Comparison of ENCODE assay signal across 25 mouse cellular contexts in the genomic region with DNA sequence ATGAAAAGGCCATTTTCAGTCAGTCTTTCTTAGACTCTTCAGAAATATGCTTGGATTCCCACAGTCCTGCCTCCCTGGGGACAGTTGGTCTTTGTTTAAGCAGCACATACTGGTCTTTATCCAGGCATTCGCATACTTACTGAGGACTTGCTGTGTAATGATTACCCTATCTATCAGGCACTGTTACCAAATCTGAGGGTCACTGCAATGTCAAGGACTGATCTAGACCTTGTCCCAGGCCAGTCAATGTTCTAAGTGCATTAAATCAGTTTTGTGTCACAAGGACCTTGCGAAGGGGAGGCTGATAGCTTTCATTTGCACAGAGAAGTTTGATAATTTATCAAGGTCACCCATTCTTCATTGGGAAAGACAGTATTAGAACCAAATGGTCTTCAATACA. TPM values are rescaled to one million over a fixed set of nuclear protein-coding genes. Genes with fewer than 3 reads are reported as not detected.
A peak's percentile ranks its signal among the peaks of the same experiment; 100 is the strongest.
DNase-seq lines count a peak whose midpoint lies in the region; ATAC-seq and TF ChIP-seq lines count a peak whose summit lies in the region.
"Had no signal": no experiment of that assay in that cellular context is flagged by ENCODE, and none has a peak within 500 bp of the region (broad histone marks: within the 10 kb centered on the region; RNA-seq: fewer than 3 reads in every experiment).

No protein-coding gene starts in this region.

- peak; percentile 69 for DNase-seq in adrenal gland, adult 8-10 months
- DNase-seq in adrenal gland, postnatal 4 days (ENCODE audit: low spot score in 2 of 2), result no peak
- DNase-seq in testis, postnatal 10 days (ENCODE audit: low spot score), result no peak
- no peak for DNase-seq in liver, embryonic 13.5 days
- DNase-seq in yolk sac, embryonic 10.5 days (ENCODE audit: low spot score), result peak; percentile 71
- no peak for DNase-seq in cerebellum, postnatal 4 days (ENCODE audit: low spot score in 2 of 2)
- DNase-seq in embryo, embryonic 11 days, result no peak
- DNase-seq: cerebellum, adult 9-10 months; kidney, postnatal 4 days; lung, postnatal 4 days; midbrain, embryonic 14.5 days; thymus, adult 18-20 months; thymus, postnatal 36 days had no signal

- no peak overlapping the region for H3K9ac ChIP-seq in liver, embryonic 13.5 days
- H3K9ac ChIP-seq: embryonic facial prominence, embryonic 12.5 days; forebrain, embryonic 12.5 days; intestine, embryonic 15.5 days; kidney, embryonic 15.5 days; limb, embryonic 13.5 days; lung, embryonic 15.5 days had no signal

- no peak for TF ChIP-seq CTCF in testis, adult 2 months (IDR thresholded peaks at IDR 0.05; ENCODE audit: control insufficient read depth, insufficient read depth, insufficient replicate concordance, low read depth, low read length)

- H3K4me2 ChIP-seq in liver, embryonic 13.5 days, result no peak overlapping the region
- H3K4me2 ChIP-seq: embryonic facial prominence, embryonic 12.5 days; forebrain, embryonic 12.5 days; intestine, embryonic 15.5 days; kidney, embryonic 15.5 days; limb, embryonic 13.5 days; lung, embryonic 15.5 days had no signal

- 69% methylated on average over 2 of the region's 2 CpGs for WGBS in liver, embryonic 13.5 days (ENCODE audit: insufficient replicate concordance)

- no peak overlapping the region for H3K4me3 ChIP-seq in testis, adult 2 months (ENCODE audit: control insufficient read depth, low read depth, low read length)
- no peak overlapping the region for H3K4me3 ChIP-seq in liver, embryonic 13.5 days (replicated peaks)
- H3K4me3 ChIP-seq: embryonic facial prominence, embryonic 12.5 days; forebrain, embryonic 12.5 days; heart, embryonic 10.5 days; hindbrain, embryonic 10.5 days; intestine, embryonic 15.5 days; kidney, embryonic 15.5 days; limb, embryonic 13.5 days; lung, embryonic 15.5 days had no signal

- peak overlapping the region; percentile 73 for H3K27ac ChIP-seq in testis, adult 2 months (ENCODE audit: control insufficient read depth, insufficient read depth, low read depth, low read length)
- H3K27ac ChIP-seq in liver, embryonic 13.5 days, result no peak overlapping the region
- H3K27ac ChIP-seq: embryonic facial prominence, embryonic 12.5 days; forebrain, embryonic 12.5 days; heart, embryonic 10.5 days; hindbrain, embryonic 10.5 days; intestine, embryonic 15.5 days; kidney, embryonic 15.5 days; limb, embryonic 13.5 days; lung, embryonic 15.5 days had no signal

- H3K9me3 ChIP-seq in liver, embryonic 13.5 days (replicated peaks), result 0 out of 2 replicates have a peak, but pooled peaks cover 3% of the 10 kb centered on the region
- H3K9me3 ChIP-seq: embryonic facial prominence, embryonic 12.5 days; forebrain, embryonic 12.5 days; G1E; heart, embryonic 10.5 days; intestine, embryonic 15.5 days; kidney, embryonic 15.5 days; limb, embryonic 13.5 days; lung, embryonic 15.5 days had no signal

- peak; percentile 72 for ATAC-seq in liver, embryonic 13.5 days (ENCODE audit: low read depth)
- ATAC-seq: CD4-positive, CD25-positive, alpha-beta regulatory T cell, adult 4 months; hindbrain, embryonic 16.5 days; intestine, embryonic 15.5 days had no signal

- no peaks in the 10 kb centered on the region for H3K27me3 ChIP-seq in testis, adult 2 months (ENCODE audit: control insufficient read depth, insufficient read depth, low read length)
- H3K27me3 ChIP-seq in liver, embryonic 13.5 days, result no peaks in the 10 kb centered on the region
- H3K27me3 ChIP-seq: embryonic facial prominence, embryonic 12.5 days; forebrain, embryonic 12.5 days; intestine, embryonic 15.5 days; kidney, embryonic 15.5 days; limb, embryonic 13.5 days; lung, embryonic 15.5 days had no signal

- H3K4me1 ChIP-seq in testis, adult 2 months (ENCODE audit: control insufficient read depth, insufficient read depth, low read length), result peaks cover 2% of the 10 kb centered on the region
- H3K4me1 ChIP-seq in liver, embryonic 13.5 days (replicated peaks), result peaks cover 9% of the 10 kb centered on the region
- H3K4me1 ChIP-seq: intestine, embryonic 15.5 days; lung, embryonic 15.5 days had no signal

- TF ChIP-seq POLR2A in testis, adult 2 months (IDR thresholded peaks at IDR 0.05; ENCODE audit: control insufficient read depth, low read depth, low read length), result no peak

- H3K36me3 ChIP-seq in testis, adult 2 months (ENCODE audit: control insufficient read depth, insufficient read depth, low read length), result no peaks in the 10 kb centered on the region
- H3K36me3 ChIP-seq in liver, embryonic 13.5 days, result no peaks in the 10 kb centered on the region
- H3K36me3 ChIP-seq: embryonic facial prominence, embryonic 12.5 days; forebrain, embryonic 12.5 days; G1E; heart, embryonic 10.5 days; hindbrain, embryonic 10.5 days; intestine, embryonic 15.5 days; kidney, embryonic 15.5 days; limb, embryonic 13.5 days; lung, embryonic 15.5 days had no signal

RNA-seq across cellular contexts. Expression of gene Gpt2, which starts 14.0 kb away (rescaled TPM):
- total RNA-seq in adrenal gland, adult 8-10 months (2022), result 100 to 1,000 TPM in 2 of 4 experiments, 10 to 100 TPM in 2; 68.2 to 344 (median 173) TPM
- total RNA-seq in adrenal gland, postnatal 4 days (2021), result 10 to 100 TPM; 53.9 to 63.7 TPM
- 12.7 and 15.6 TPM in 2 replicates for polyA plus RNA-seq in testis, adult 2 months (2012; rRNA removed)
- 13.5 and 17.8 TPM in 2 replicates for polyA plus RNA-seq in liver, embryonic 13.5 days (2015; fragmentation: Nextera tagmentation; extraction: Ambion mirVana)
- polyA plus RNA-seq: G1E had no signal

RNA-seq across cellular contexts. Expression of gene 4921524J17Rik, which starts 45.8 kb away (rescaled TPM):
- 10 to 100 TPM; 21.4 to 45.0 (median 27.9) TPM for total RNA-seq in adrenal gland, adult 8-10 months (2022)
- 10 to 100 TPM; 36.1 to 37.5 TPM for total RNA-seq in adrenal gland, postnatal 4 days (2021)
- 10.3 and 12.4 TPM in 2 replicates for polyA plus RNA-seq in testis, adult 2 months (2012; rRNA removed)
- 21.4 and 26.1 TPM in 2 replicates for polyA plus RNA-seq in liver, embryonic 13.5 days (2015; fragmentation: Nextera tagmentation; extraction: Ambion mirVana)

Comparison
In these comparisons a context has a peak if more than half of its experiments do, and no peak if none do; other contexts are left out.
1. DNase-seq: peak in adrenal gland, adult 8-10 months (single experiment) and yolk sac, embryonic 10.5 days (single experiment); none in adrenal gland, postnatal 4 days (0 of 2), testis, postnatal 10 days (single experiment), liver, embryonic 13.5 days (single experiment), cerebellum, postnatal 4 days (0 of 2) and embryo, embryonic 11 days (single experiment).